Mouse (Mus musculus) stomach, embryonic 14.5 days (tissue): ENCODE data around the gene Slc7a11. TPM values are rescaled to one million over a fixed set of nuclear protein-coding genes. Genes with fewer than 3 reads are reported as not detected.

ENCODE experiments used
- ATAC-seq: fragments of 200-750 bp; cut with Nextera tagmentation; 2 replicates; pipeline ENCODE4 v1.8.0; 2017; ENCODE audit warnings: low read depth, moderate TSS enrichment; ENCODE audit not compliant: insufficient number of reproducible peaks, insufficient read depth, low FRiP score
- H3K27ac ChIP-seq: fragments of 300-500 bp; sonication (generic); 2 replicates; pipeline ENCODE4 v1.5.1; 2014; ENCODE audit warnings: mild to moderate bottlenecking, low read length, moderate library complexity, mixed read lengths
- H3K27me3 ChIP-seq: fragments of 300-500 bp; sonication (generic); 2 replicates; pipeline ENCODE4 v1.6.1; 2014; ENCODE audit warnings: low read length, control low read depth, mixed read lengths; ENCODE audit not compliant: control insufficient read depth, insufficient read depth
- H3K36me3 ChIP-seq: fragments of 300-500 bp; sonication (generic); 2 replicates; pipeline ENCODE4 v1.6.1; 2014; ENCODE audit warnings: mild to moderate bottlenecking, control low read depth, low read length, moderate library complexity, mixed read lengths; ENCODE audit not compliant: control insufficient read depth, insufficient read depth
- H3K4me1 ChIP-seq: fragments of 300-500 bp; sonication (generic); 2 replicates; pipeline ENCODE4 v1.6.1; 2014; ENCODE audit warnings: low read length, control low read depth, mixed read lengths; ENCODE audit not compliant: control insufficient read depth, insufficient read depth
- H3K4me2 ChIP-seq: fragments of 300-500 bp; sonication (generic); replicated peaks from 2 replicates; pipeline ENCODE4 v1.6.1; 2014; ENCODE audit warnings: low read depth, low read length, control low read depth
- H3K4me3 ChIP-seq: fragments of 300-500 bp; sonication (generic); 2 replicates; pipeline ENCODE4 v1.5.1; 2014; ENCODE audit warnings: low read depth, low read length, control low read depth
- H3K9ac ChIP-seq: fragments of 300-500 bp; sonication (generic); replicated peaks from 2 replicates; pipeline ENCODE4 v1.6.1; 2014; ENCODE audit warnings: low read depth, mild to moderate bottlenecking, control low read depth, low read length, moderate library complexity, mixed read lengths
- H3K9me3 ChIP-seq: fragments of 300-500 bp; sonication (generic); 2 replicates; pipeline ENCODE4 v1.6.1; 2016; ENCODE audit warnings: low read depth, low read length, control low read depth; ENCODE audit not compliant: control insufficient read depth
- WGBS: fragments of 180-500 bp; shearing (Covaris S2); extraction: QIAGEN DNeasy Blood & Tissue Kit; methylation state at CpG from one replicate; pipeline ENCODE4 v1.1.7; 2014; 5-methylcytosine and 5-hydroxymethylcytosine counted together
- polyA plus RNA-seq: library from polyadenylated mRNA; unstranded; fragments of >200 nt; fragmentation: Nextera tagmentation; extraction: Ambion mirVana; gene quantifications from 2 replicates; pipeline ENCODE4 v1.2.1, GENCODE M21; 2014

Slc7a11 gene
- polyA plus RNA-seq, 1 experiment from 2014 or later: 0.29 TPM

DNA sequence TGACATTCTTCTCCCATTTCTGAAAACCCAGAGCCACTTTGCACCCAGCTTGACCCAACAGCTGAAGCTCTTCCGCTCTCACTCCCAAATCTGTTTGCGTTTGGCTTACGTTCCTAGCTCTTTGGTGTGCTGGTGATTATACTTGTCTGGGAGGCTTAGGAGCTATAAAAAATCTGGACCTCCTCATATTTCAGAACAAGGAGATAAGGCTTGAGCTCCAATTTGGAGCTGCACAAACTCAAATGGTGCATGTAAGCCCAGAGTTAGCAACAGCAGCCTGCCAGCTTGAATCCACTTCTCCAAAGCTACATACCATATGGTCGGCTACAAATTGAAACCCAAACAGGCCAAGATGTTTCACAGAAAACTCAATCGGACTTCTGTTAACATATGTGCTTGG lies 498.6 kb downstream of the Slc7a11 start:
- H3K4me2 ChIP-seq: no peak overlapping the region
- H3K9me3 ChIP-seq: no peaks in the 10 kb centered on the region
- no peak overlapping the region for H3K4me3 ChIP-seq
- H3K9ac ChIP-seq: no peak overlapping the region
- peak overlapping the region; percentile 29; the same call in 1 of the 2 replicates for H3K27ac ChIP-seq
- no peaks in the 10 kb centered on the region for H3K4me1 ChIP-seq
- H3K27me3 ChIP-seq: no peaks in the 10 kb centered on the region
- no peaks in the 10 kb centered on the region for H3K36me3 ChIP-seq
- ATAC-seq: peak; percentile 37; the same call in 1 of the 2 replicates
- WGBS: 31% methylated on average over 5 of the region's 5 CpGs

DNA sequence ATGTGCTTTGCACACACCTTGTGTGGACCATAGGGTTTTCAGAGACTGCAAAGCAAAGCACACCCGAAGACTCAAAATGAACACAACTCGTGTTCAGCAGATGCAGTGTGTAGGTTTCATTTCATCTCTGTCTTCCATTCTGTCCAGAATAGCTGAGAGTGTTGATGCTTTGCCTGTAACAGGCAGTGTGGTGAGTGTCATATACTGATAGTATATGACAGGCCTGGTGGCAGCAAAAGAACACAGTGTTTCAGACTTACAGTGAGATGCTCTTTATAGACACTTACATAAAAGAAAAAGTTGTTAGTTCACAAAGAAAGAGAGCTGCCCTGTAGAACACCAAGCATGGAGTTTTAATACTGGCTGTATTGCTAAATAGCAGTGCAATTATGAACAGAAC lies 505.8 kb downstream of the Slc7a11 start:
- H3K36me3 ChIP-seq: no peaks in the 10 kb centered on the region
- no peak overlapping the region for H3K27ac ChIP-seq
- H3K4me2 ChIP-seq: no peak overlapping the region
- H3K9me3 ChIP-seq: no peaks in the 10 kb centered on the region
- H3K9ac ChIP-seq: no peak overlapping the region
- 82% methylated on average over 2 of the region's 2 CpGs for WGBS
- H3K4me1 ChIP-seq: no peaks in the 10 kb centered on the region
- no peak for ATAC-seq
- no peaks in the 10 kb centered on the region for H3K27me3 ChIP-seq
- no peak overlapping the region for H3K4me3 ChIP-seq

DNA sequence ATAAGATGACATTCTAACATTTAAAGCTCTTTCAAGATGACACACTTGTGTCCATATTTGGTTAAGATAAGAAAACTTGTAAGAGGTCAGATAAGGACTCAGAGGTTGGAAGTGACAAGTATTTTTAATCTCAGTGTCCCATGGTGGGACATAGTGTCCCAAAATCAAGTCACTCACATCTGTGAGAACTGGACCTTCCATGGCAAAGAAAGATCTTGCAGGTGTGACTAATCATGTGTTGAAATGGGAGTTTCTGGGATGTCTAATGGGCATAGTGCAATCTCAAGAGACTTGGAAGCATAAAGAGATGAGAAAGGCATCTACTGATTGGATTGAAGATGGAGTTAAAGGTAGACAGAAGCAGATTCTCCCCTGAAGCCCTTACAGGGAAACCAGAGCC lies 513.9 kb downstream of the Slc7a11 start:
- no peaks in the 10 kb centered on the region for H3K4me1 ChIP-seq
- no peak overlapping the region for H3K27ac ChIP-seq
- H3K4me3 ChIP-seq: no peak overlapping the region
- H3K27me3 ChIP-seq: no peaks in the 10 kb centered on the region
- no peaks in the 10 kb centered on the region for H3K36me3 ChIP-seq
- H3K9me3 ChIP-seq: no peaks in the 10 kb centered on the region
- no peak overlapping the region for H3K4me2 ChIP-seq
- no peak overlapping the region for H3K9ac ChIP-seq
- ATAC-seq: no peak

DNA sequence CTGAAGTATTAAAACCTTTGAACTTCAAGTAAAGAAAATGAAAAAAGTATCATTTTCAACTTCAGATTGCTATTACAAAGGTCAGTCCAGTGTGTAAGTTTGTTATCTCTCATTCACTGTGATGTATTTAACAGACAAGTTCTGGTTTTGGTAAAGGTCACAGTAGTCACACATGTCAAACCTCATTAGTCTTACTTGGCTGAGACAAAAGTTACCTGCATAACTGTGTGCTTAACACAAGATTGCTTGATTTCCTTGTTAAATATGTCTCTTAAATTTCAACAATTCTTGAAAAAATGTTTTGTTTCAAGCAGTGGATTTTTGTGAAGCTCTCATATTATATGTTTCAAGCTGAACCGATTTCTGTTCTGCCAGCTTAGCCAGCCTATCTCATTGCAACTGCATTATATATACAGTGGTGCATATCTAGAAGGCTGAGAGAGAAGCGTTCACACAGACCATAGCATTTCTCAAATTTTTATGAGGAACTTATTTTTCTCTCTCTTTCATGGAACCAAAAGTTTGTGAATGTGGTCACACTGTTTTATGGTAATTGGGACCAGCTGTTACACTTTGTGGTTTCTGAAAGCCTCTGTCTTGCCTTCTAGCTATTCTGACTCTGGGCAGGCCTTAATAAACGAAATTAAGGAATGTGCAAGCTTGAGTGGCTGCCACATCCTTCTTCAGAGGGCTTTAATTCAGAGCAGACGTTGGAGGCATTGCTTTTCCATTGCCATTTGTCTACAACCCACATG lies 514.7 kb downstream of the Slc7a11 start:
- no peaks in the 10 kb centered on the region for H3K4me1 ChIP-seq
- H3K9me3 ChIP-seq: no peaks in the 10 kb centered on the region
- WGBS: 30% methylated on average over 4 of the region's 4 CpGs
- H3K9ac ChIP-seq: no peak overlapping the region
- no peaks in the 10 kb centered on the region for H3K27me3 ChIP-seq
- no peak overlapping the region for H3K27ac ChIP-seq
- H3K4me3 ChIP-seq: no peak overlapping the region
- H3K4me2 ChIP-seq: no peak overlapping the region
- H3K36me3 ChIP-seq: no peaks in the 10 kb centered on the region
- no peak for ATAC-seq

DNA sequence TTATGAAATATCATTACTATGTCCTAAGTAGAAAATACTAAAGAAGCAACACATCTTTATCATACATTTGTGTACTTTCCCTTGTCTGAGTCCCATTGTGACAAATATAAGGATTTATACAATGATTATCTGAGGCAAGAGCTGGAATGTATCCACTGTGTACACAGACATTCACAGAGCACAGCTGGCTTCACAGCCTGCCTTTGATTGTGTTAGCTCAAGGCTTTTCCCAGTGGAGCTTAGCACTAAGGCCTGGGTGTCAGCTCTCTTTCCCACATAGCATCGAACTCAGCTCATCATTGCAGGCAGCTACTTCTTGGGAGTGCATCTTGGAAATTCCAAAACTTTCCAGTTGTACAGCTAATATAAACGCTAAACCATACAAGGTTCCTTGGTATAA lies 529.5 kb downstream of the Slc7a11 start:
- no peaks in the 10 kb centered on the region for H3K27me3 ChIP-seq
- H3K4me3 ChIP-seq: no peak overlapping the region
- H3K36me3 ChIP-seq: no peaks in the 10 kb centered on the region
- H3K9ac ChIP-seq: no peak overlapping the region
- ATAC-seq: peak; percentile 69; the same call in 1 of the 2 replicates
- no peak overlapping the region for H3K4me2 ChIP-seq
- H3K27ac ChIP-seq: peak overlapping the region; percentile 48; the same call in 1 of the 2 replicates
- WGBS: 31% methylated on average over 2 of the region's 2 CpGs
- H3K9me3 ChIP-seq: no peaks in the 10 kb centered on the region
- H3K4me1 ChIP-seq: no peaks in the 10 kb centered on the region

DNA sequence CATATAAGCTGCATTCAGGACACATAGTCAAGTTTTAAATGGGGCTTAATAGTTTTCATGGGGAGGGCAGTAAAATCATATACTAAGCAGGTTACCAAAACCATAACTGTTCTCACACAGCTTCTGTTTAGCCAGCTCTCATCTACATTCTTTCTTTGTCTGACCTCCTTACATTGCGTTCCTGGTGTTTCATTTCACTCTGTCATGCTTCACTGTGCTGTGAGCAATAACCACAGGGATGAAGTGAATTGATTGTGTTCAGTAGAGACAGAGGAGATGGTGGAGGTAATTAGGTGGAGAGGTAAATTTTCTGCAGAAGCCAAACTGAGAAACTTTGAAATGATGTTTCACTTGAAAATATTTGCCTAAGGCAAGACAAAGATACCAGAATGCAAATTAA lies 532.5 kb downstream of the Slc7a11 start:
- Histone ChIP-seq H3K27me3 (no peaks in the 10 kb centered on the region), H3K4me1 (peaks cover 8% of the 10 kb centered on the region; the same call in 1 of the 2 replicates), H3K9me3 (no peaks in the 10 kb centered on the region), H3K36me3 (no peaks in the 10 kb centered on the region), H3K4me3 (no peak overlapping the region), H3K27ac (no peak overlapping the region), H3K9ac (no peak overlapping the region), H3K4me2 (no peak overlapping the region)
- no peak for ATAC-seq
- 56% methylated on average over 1 of the region's 1 CpGs for WGBS

DNA sequence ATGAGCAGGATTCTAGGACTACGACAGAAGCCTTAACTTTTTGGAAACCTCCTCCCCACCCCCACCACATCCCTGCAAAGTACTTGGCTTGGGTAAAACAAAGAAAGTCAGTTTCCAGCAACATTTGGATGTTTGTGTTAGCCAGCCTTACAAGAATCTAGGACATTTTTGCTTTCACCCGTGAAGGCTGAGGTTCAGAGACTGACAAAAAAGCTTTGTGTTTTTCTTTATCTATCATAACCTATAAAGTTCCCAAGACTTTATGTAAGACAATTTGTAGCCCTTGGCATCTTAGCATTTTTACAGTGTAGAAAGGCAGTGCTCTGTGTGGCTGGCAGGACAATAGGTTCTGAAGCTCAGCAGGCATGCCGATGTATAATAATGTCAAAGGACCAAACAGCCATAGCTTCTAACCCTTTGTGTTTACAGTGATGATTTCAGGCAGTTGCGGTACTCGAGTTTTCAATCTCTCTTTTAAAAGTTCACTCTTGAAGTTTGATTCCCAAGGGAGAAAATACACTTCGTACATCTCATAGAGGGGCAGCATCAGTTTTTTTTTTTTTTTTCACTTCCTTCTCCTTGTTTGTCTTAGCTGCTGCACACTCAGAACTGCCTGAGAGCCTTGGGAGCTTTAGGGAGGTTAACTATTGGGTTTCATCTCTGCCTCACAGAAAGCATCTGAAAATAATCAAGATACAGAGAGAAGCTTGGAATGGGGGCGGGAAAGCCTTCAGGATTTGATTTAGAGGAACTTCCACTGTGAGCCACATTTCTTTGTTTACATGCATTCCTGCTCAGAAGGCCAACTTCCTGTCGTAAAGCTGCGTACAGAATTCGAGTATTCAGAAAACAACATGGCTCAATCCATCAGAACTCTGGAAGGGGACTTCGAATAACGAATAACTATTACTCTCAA lies 534.7 kb downstream of the Slc7a11 start:
- H3K4me2 ChIP-seq: no peak overlapping the region
- no peaks in the 10 kb centered on the region for H3K27me3 ChIP-seq
- H3K4me1 ChIP-seq: peaks cover 8% of the 10 kb centered on the region; the same call in 1 of the 2 replicates
- no peaks in the 10 kb centered on the region for H3K36me3 ChIP-seq
- peak; percentile 49; the same call in 1 of the 2 replicates for ATAC-seq
- H3K9ac ChIP-seq: no peak overlapping the region
- 28% methylated on average over 12 of the region's 12 CpGs for WGBS
- peak overlapping the region; percentile 64 for H3K27ac ChIP-seq
- H3K9me3 ChIP-seq: no peaks in the 10 kb centered on the region
- H3K4me3 ChIP-seq: no peak overlapping the region

DNA sequence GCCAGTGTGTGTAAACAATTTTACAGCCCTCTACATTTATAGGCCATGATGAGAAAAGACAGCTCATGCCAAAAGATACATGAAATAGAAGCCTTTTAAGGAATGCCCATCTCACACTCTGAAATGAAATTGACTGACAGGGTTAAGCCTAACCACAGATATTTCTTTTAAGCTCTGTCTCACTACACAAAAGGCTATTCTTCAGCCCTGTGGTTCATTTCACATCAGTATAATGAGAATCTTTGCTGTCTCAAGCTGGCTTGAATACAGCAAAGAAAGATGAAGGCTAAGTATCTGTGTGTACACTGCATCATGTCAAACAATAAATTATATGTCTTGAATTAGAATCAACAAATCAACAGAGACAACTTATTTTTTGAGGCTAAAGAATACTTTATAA lies 549.5 kb downstream of the Slc7a11 start:
- Histone ChIP-seq H3K9ac (no peak overlapping the region), H3K4me1 (no peaks in the 10 kb centered on the region), H3K4me3 (no peak overlapping the region), H3K4me2 (no peak overlapping the region), H3K27me3 (no peaks in the 10 kb centered on the region), H3K36me3 (no peaks in the 10 kb centered on the region), H3K27ac (no peak overlapping the region), H3K9me3 (no peaks in the 10 kb centered on the region)
- no peak for ATAC-seq
